Mouse (Mus musculus) stomach, postnatal 0 days (tissue): ENCODE data around the gene Cldn14.

Experiments
- CTCF ChIP-seq: IDR thresholded peaks from 2 replicates; pipeline ENCODE4 v1.5.1; 2016; ENCODE audit warnings: antibody characterized with exemption, low read depth, mild to moderate bottlenecking, moderate library complexity
- EP300 ChIP-seq: optimal IDR thresholded peaks from 2 replicates; pipeline ENCODE3; 2016; ENCODE audit warnings: antibody characterized with exemption

DNA sequence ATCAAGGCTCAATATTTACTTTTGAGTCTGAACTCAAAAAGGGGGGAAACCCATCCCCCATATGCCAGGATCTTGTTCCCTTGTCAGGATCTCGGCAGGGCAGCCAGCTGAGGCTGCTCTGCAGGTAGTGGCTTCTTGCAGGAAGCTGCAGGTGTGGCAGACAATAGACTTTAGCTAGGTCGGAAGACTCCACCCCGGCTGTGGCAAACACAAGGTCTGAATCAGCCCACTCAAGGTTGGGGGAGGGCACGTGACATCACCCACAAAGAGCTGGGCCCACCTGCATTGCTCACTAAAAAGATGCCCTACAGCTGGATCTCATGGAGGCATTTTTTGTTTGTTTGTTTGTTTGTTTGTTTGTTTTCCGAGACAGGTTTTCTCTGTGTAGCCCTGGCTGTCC lies 100.9 kb downstream of the Cldn14 start:
- TF ChIP-seq CTCF (no peak), EP300 (no peak)
